Mouse (Mus musculus) stomach, embryonic 14.5 days (tissue): ENCODE results near the gene Pdzrn3. TPM values are rescaled to one million over a fixed set of nuclear protein-coding genes. Genes with fewer than 3 reads are reported as not detected.

Source experiments
- ATAC-seq: fragments of 200-750 bp; cut with Nextera tagmentation; 2 replicates; pipeline ENCODE4 v1.8.0; 2017; ENCODE audit warnings: low read depth, moderate TSS enrichment; ENCODE audit not compliant: insufficient number of reproducible peaks, insufficient read depth, low FRiP score
- H3K27ac ChIP-seq: fragments of 300-500 bp; sonication (generic); 2 replicates; pipeline ENCODE4 v1.5.1; 2014; ENCODE audit warnings: mild to moderate bottlenecking, low read length, moderate library complexity, mixed read lengths
- H3K27me3 ChIP-seq: fragments of 300-500 bp; sonication (generic); 2 replicates; pipeline ENCODE4 v1.6.1; 2014; ENCODE audit warnings: low read length, control low read depth, mixed read lengths; ENCODE audit not compliant: control insufficient read depth, insufficient read depth
- H3K36me3 ChIP-seq: fragments of 300-500 bp; sonication (generic); 2 replicates; pipeline ENCODE4 v1.6.1; 2014; ENCODE audit warnings: mild to moderate bottlenecking, control low read depth, low read length, moderate library complexity, mixed read lengths; ENCODE audit not compliant: control insufficient read depth, insufficient read depth
- H3K4me1 ChIP-seq: fragments of 300-500 bp; sonication (generic); 2 replicates; pipeline ENCODE4 v1.6.1; 2014; ENCODE audit warnings: low read length, control low read depth, mixed read lengths; ENCODE audit not compliant: control insufficient read depth, insufficient read depth
- H3K4me2 ChIP-seq: fragments of 300-500 bp; sonication (generic); replicated peaks from 2 replicates; pipeline ENCODE4 v1.6.1; 2014; ENCODE audit warnings: low read depth, low read length, control low read depth
- H3K4me3 ChIP-seq: fragments of 300-500 bp; sonication (generic); 2 replicates; pipeline ENCODE4 v1.5.1; 2014; ENCODE audit warnings: low read depth, low read length, control low read depth
- H3K9ac ChIP-seq: fragments of 300-500 bp; sonication (generic); replicated peaks from 2 replicates; pipeline ENCODE4 v1.6.1; 2014; ENCODE audit warnings: low read depth, mild to moderate bottlenecking, control low read depth, low read length, moderate library complexity, mixed read lengths
- H3K9me3 ChIP-seq: fragments of 300-500 bp; sonication (generic); 2 replicates; pipeline ENCODE4 v1.6.1; 2016; ENCODE audit warnings: low read depth, low read length, control low read depth; ENCODE audit not compliant: control insufficient read depth
- WGBS: fragments of 180-500 bp; shearing (Covaris S2); extraction: QIAGEN DNeasy Blood & Tissue Kit; methylation state at CpG from one replicate; pipeline ENCODE4 v1.1.7; 2014; 5-methylcytosine and 5-hydroxymethylcytosine counted together
- polyA plus RNA-seq: library from polyadenylated mRNA; unstranded; fragments of >200 nt; fragmentation: Nextera tagmentation; extraction: Ambion mirVana; gene quantifications from 2 replicates; pipeline ENCODE4 v1.2.1, GENCODE M21; 2014

The Pdzrn3 gene
- polyA plus RNA-seq, 1 experiment from 2014 or later = 18.3 TPM

DNA sequence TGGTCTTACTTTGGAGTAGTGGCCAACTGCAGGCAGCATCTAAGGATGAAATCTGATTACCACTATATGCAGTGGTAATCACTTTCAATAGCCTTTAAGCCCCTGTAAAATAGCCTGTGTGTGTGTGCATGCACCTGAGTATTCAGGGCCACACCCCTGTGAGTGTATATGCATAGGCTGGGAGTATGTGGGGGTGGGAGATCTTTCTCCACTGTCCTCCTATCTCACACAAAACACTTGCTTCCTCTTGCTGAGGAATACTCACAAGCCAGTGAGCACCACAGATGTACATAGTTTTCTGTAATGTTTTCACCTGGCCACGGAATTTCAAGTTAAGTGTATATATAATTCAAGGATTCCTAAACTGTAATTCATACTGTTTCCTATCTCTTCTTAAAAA is 74.2 kb downstream of the Pdzrn3 start:
- Histone ChIP-seq H3K27ac (no peak overlapping the region), H3K4me2 (no peak overlapping the region), H3K4me3 (no peak overlapping the region), H3K9ac (no peak overlapping the region), H3K4me1 (peaks cover 7% of the 10 kb centered on the region), H3K27me3 (no peaks in the 10 kb centered on the region), H3K9me3 (no peaks in the 10 kb centered on the region), H3K36me3 (no peaks in the 10 kb centered on the region)
- 64% methylated on average over 1 of the region's 1 CpGs for WGBS
- no peak for ATAC-seq

DNA sequence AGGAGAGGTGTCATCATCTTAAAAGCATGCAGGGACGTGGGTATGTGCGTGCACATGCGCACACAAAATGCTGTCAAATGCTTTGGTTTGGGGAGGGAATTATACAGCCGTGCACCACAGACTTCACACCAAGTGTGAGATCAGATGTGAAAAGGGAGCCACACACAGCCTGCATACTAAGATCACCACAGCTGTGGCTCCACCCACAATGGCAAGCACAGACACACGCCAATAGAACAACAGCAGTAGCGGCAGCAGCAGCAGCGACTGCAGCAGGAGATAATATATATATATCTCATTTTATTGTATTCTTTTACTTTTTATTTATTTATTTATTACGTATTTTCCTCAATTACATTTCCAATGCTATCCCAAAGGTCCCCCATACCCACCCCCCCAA is 76.5 kb downstream of the Pdzrn3 start:
- no peak overlapping the region for H3K27ac ChIP-seq
- no peak overlapping the region for H3K4me2 ChIP-seq
- H3K9me3 ChIP-seq = no peaks in the 10 kb centered on the region
- no peak for ATAC-seq
- no peaks in the 10 kb centered on the region for H3K4me1 ChIP-seq
- no peak overlapping the region for H3K9ac ChIP-seq
- no peak overlapping the region for H3K4me3 ChIP-seq
- WGBS = 90% methylated on average over 8 of the region's 8 CpGs
- H3K27me3 ChIP-seq = no peaks in the 10 kb centered on the region
- no peaks in the 10 kb centered on the region for H3K36me3 ChIP-seq

DNA sequence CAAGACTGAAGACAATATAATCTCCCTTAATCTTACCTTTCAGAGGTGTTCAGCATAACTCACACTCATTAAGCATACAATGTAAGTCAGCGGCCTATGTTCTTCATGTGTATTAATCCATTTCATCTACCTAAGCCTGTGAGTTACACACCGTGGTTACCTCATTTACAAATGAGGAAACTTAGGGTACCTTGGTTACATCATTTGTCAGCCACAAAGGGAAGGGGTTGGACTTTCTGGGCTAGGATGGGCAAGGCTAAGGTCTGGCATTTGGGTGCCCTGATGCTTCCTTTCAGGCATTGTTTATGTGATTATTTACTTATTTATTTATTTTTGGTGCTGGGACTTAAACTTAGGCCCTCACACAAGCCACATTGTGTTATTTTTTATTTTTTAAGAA is 78.3 kb downstream of the Pdzrn3 start:
- Histone ChIP-seq H3K27me3 (no peaks in the 10 kb centered on the region), H3K9ac (no peak overlapping the region), H3K4me1 (0 out of 2 replicates have a peak, but pooled peaks cover 1% of the 10 kb centered on the region), H3K36me3 (no peaks in the 10 kb centered on the region), H3K4me2 (no peak overlapping the region), H3K9me3 (no peaks in the 10 kb centered on the region), H3K4me3 (no peak overlapping the region), H3K27ac (no peak overlapping the region)
- WGBS = 92% methylated on average over 2 of the region's 2 CpGs
- no peak for ATAC-seq

DNA sequence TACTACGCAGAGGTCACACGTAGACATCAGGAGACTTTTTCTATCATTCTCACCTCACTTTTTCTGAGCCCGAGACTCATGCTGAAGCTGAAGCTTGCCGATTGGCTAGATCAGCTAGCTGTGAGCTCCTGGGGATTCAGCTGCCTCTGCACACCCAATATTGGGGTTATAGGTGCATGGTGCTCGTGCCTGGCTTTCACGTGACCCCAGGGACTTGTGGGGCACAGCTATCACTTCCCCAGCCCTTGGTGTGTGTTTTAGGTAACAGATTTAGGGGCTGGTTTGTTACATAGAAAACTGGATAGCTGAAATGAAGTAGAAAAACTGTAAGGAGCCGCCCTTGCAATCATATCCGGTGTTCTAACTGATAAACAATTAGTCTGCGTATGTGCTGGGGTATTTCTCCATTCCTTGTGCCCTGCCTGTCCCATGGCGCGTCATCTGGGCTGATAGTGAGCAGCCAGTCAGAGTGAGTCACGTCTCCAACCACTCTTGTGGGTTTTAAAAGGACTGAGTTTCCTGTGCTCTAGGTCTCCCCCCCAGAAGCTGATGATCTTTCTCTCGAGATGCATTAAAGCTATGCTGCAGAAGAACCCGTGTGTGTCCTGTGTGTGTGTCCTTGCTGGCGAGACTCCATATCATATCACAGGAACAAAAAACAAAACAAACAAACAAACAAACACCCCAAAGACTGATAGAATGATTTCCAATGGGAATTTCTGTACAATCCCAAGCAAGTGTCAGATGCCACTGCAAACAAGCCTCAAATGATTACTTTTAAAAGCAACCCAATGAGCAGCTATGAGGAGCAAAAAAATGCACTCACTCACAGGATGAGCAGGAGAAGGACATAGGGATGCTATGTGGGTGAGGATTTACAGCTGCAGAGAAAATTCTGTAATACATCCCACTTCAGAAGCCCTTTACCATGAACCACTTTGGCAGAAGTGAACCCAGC is 79.9 kb downstream of the Pdzrn3 start:
- Histone ChIP-seq H3K9ac (no peak overlapping the region), H3K4me1 (peaks cover 15% of the 10 kb centered on the region), H3K27ac (no peak overlapping the region), H3K27me3 (no peaks in the 10 kb centered on the region), H3K4me3 (no peak overlapping the region), H3K36me3 (no peaks in the 10 kb centered on the region), H3K4me2 (no peak overlapping the region), H3K9me3 (no peaks in the 10 kb centered on the region)
- ATAC-seq = no peak
- WGBS = 87% methylated on average over 15 of the region's 15 CpGs

DNA sequence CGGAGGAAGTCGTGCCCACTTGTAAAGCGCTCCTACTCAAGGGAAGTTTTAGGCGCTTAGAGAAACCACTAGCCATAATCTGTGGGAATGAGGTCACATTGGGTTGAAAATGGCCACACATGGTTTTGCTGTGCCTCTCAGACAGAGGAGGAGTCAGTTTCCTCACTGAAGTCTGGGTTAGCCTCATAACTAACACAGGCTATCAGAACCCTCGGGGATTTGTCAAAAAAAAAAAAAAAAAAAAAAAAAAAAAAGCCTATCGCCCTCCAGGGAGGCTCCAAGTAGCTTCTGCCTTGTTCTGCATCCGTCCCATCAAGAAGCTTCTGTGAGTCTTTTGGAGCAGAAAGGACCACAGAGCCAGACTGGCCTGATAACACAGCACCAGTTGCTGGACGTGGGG is 80.7 kb downstream of the Pdzrn3 start:
- no peak for ATAC-seq
- Histone ChIP-seq H3K4me3 (no peak overlapping the region), H3K4me2 (no peak overlapping the region), H3K36me3 (no peaks in the 10 kb centered on the region), H3K9ac (no peak overlapping the region), H3K9me3 (no peaks in the 10 kb centered on the region), H3K27ac (no peak overlapping the region), H3K27me3 (no peaks in the 10 kb centered on the region), H3K4me1 (peaks cover 18% of the 10 kb centered on the region)
- WGBS = 82% methylated on average over 8 of the region's 8 CpGs

DNA sequence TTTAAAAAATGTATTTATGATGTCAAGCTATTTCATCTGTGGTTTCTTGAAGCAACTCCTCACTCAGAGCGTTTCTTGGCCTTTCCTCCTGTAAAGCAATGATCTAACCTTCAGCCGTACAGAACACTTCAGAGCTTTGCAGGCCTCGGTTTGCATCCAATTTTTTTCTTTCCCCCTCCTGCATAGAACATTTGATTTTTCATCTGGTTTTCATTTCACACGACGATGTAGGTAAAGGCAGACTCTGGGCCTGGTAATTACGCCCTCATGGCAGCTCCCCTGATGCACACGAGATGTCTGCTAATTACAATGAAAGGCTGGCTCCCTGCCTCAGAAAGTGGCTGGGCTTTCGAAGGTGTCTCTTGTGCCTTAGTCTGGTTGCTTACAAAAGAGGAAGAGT is 81.4 kb downstream of the Pdzrn3 start:
- peaks cover 18% of the 10 kb centered on the region for H3K4me1 ChIP-seq
- no peaks in the 10 kb centered on the region for H3K36me3 ChIP-seq
- H3K9ac ChIP-seq = no peak overlapping the region
- no peaks in the 10 kb centered on the region for H3K27me3 ChIP-seq
- H3K4me3 ChIP-seq = no peak overlapping the region
- no peak overlapping the region for H3K27ac ChIP-seq
- ATAC-seq = no peak
- H3K4me2 ChIP-seq = no peak overlapping the region
- no peaks in the 10 kb centered on the region for H3K9me3 ChIP-seq
- WGBS = 76% methylated on average over 8 of the region's 8 CpGs

DNA sequence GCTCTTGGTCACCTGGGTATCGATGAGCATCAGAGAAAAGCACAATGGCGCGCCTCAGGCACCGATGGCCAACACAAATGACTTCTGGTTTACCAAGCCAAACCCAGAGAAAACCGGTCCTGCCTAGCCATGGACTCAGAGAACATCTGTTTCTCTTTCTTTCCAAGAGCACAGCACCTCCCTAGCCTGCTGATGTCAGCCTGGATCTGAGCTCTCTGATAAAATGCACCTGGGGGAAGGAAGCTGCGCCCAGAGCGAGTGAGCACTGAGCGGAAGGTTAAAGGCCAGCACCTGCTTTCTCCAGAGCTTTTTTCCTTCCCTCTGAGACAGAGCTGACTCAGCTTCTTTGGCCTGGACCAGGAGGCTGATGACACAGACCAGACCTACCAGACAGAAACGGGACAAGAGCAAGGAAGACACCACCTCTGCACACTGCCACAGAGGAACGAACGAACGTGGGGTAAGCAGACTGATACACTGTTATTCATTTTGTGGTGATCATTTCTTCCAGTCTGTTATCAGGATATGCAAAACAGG is 84.6 kb downstream of the Pdzrn3 start:
- no peak overlapping the region for H3K9ac ChIP-seq
- H3K4me3 ChIP-seq = no peak overlapping the region
- H3K27me3 ChIP-seq = no peaks in the 10 kb centered on the region
- WGBS = 38% methylated on average over 12 of the region's 12 CpGs
- no peak overlapping the region for H3K4me2 ChIP-seq
- H3K4me1 ChIP-seq = peaks cover 21% of the 10 kb centered on the region
- H3K36me3 ChIP-seq = no peaks in the 10 kb centered on the region
- no peaks in the 10 kb centered on the region for H3K9me3 ChIP-seq
- ATAC-seq = peak; percentile 63; the same call in 1 of the 2 replicates
- H3K27ac ChIP-seq = peak overlapping the region; percentile 71; the same call in 1 of the 2 replicates

DNA sequence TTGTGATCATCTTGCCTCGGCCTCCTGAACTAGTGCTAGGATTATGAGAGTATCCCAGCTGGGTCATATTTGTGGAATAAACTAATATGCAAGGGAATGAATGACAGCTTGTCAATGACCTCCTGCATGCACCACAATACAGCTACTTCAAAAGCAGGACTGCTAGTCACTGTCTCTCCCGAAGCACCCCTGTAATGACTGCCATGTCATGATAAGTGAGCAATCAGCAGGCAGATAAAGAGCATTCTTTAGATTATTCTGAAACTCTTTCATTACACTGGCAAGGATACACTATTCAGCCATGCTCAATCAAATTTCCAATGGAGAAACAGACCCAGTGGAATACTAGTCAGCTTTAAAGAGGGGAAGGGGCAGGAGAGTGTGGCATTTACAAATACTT is 85.8 kb downstream of the Pdzrn3 start:
- WGBS = 51% methylated on average over 2 of the region's 2 CpGs
- Histone ChIP-seq H3K4me1 (peaks cover 21% of the 10 kb centered on the region), H3K36me3 (no peaks in the 10 kb centered on the region), H3K9me3 (no peaks in the 10 kb centered on the region), H3K27ac (no peak overlapping the region), H3K9ac (no peak overlapping the region), H3K27me3 (no peaks in the 10 kb centered on the region), H3K4me3 (no peak overlapping the region), H3K4me2 (no peak overlapping the region)
- no peak for ATAC-seq
